Mouse (Mus musculus) hindbrain, embryonic 16.5 days (tissue): Measurements from ENCODE around the gene Btbd1. TPM values are rescaled to one million over a fixed set of nuclear protein-coding genes. Genes with fewer than 3 reads are reported as not detected.
A peak's percentile ranks its signal among the peaks of the same experiment; 100 is the strongest.

ENCODE experiments used
- ATAC-seq: fragments of 200-750 bp; cut with Nextera tagmentation; 2 replicates; pipeline ENCODE4 v1.8.0; 2017; ENCODE audit warnings: moderate TSS enrichment, moderate library complexity
- H3K27ac ChIP-seq: fragments of 300-500 bp; sonication (generic); 2 replicates; pipeline ENCODE4 v1.5.1; 2014; ENCODE audit warnings: low read depth, mild to moderate bottlenecking, control low read depth, low read length, moderate library complexity
- H3K27me3 ChIP-seq: fragments of 300-500 bp; sonication (generic); replicated peaks from 2 replicates; pipeline ENCODE4 v1.6.1; 2014; ENCODE audit warnings: low read length; ENCODE audit not compliant: control insufficient read depth, insufficient read depth
- H3K36me3 ChIP-seq: fragments of 300-500 bp; sonication (generic); 2 replicates; pipeline ENCODE4 v1.6.1; 2014; ENCODE audit warnings: mild to moderate bottlenecking, low read length, moderate library complexity, mixed read lengths; ENCODE audit not compliant: control insufficient read depth, insufficient read depth
- H3K4me1 ChIP-seq: fragments of 300-500 bp; sonication (generic); 2 replicates; pipeline ENCODE4 v1.6.1; 2014; ENCODE audit warnings: low read depth, low read length; ENCODE audit not compliant: control insufficient read depth, insufficient read depth
- H3K4me2 ChIP-seq: fragments of 300-500 bp; sonication (generic); 2 replicates; pipeline ENCODE4 v1.6.1; 2014; ENCODE audit warnings: mild to moderate bottlenecking, low read length, control low read depth, moderate library complexity
- H3K4me3 ChIP-seq: fragments of 300-500 bp; sonication (generic); 2 replicates; pipeline ENCODE4 v1.5.1; 2014; ENCODE audit warnings: mild to moderate bottlenecking, low read length, control low read depth, moderate library complexity
- H3K9ac ChIP-seq: fragments of 300-500 bp; sonication (generic); 2 replicates; pipeline ENCODE4 v1.6.1; 2014; ENCODE audit warnings: low read depth, mild to moderate bottlenecking, control low read depth, low read length, moderate library complexity
- H3K9me3 ChIP-seq: fragments of 300-500 bp; sonication (generic); 2 replicates; pipeline ENCODE4 v1.6.1; 2014; ENCODE audit warnings: mild to moderate bottlenecking, low read length, moderate library complexity; ENCODE audit not compliant: control insufficient read depth
- WGBS: fragments of 180-500 bp; shearing (Covaris S2); extraction: QIAGEN DNeasy Blood & Tissue Kit; methylation state at CpG from one replicate; pipeline ENCODE4 v1.1.7; 2014; 5-methylcytosine and 5-hydroxymethylcytosine counted together
- polyA plus RNA-seq: library from polyadenylated mRNA; unstranded; fragments of >200 nt; fragmentation: Nextera tagmentation; extraction: Ambion mirVana; gene quantifications from 2 replicates; pipeline ENCODE4 v1.2.1, GENCODE M21; 2015

The Btbd1 gene
- polyA plus RNA-seq, 1 experiment from 2014 or later: 80.6 TPM

DNA sequence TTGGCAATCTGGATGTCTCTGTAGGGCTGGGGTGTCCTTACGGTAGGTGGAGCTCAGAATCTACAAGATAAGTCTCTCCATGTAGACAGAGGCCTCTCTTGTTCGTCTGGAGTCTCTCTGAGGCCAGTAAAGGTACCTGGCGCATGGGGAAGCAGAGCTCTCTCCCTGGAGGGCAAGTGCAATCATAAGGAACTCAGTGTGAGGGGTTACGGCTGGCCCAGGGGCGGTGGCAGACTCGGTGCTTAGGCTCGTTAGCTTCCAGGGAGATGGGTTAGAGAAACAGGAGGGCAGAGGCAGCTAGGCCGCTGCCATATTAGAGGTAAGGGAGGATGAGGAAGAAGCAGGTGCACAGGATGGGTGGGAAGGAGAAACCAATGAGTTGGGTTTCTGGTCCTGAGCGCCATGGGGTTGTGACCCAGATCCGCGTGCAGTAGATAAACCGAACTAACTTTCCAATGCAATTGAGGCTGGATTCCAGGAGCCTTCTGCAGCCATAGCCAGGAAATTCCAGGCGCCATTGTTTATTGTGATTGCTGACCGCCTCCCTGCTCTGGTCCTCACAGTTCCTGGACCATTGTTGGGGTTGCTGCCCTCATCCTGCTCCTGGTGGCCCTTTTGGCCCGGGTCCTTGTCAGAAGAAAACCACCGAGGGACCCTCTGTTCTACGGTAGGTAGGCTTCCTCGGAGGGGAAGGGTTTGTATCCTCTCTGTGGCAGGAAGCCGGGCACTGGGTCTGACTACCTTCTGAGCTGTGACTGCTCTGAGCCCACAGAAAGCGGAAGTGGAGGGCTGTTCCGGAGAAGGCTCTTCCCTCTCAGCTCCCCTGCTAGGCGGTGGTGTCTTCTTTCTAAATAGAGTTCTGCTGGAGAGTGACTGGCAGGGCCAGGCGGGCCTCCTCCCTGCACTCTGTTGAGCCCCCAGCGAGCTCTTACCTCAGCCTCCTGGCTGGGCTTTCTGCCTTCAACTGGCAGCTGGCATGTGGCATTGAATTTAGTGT is 33.7 kb upstream of the Btbd1 start:
- Histone ChIP-seq H3K4me1 (peaks cover 14% of the 10 kb centered on the region), H3K4me3 (no peak overlapping the region), H3K9me3 (no peaks in the 10 kb centered on the region), H3K27ac (no peak overlapping the region), H3K36me3 (no peaks in the 10 kb centered on the region), H3K9ac (no peak overlapping the region), H3K27me3 (no peaks in the 10 kb centered on the region; the same call in 1 of the 2 replicates), H3K4me2 (no peak overlapping the region)
- ATAC-seq: no peak
- 72% methylated on average over 24 of the region's 24 CpGs for WGBS

- Histone ChIP-seq H3K27ac (no peak overlapping the region), H3K4me1 (peaks cover 14% of the 10 kb centered on the region), H3K9me3 (no peaks in the 10 kb centered on the region), H3K9ac (no peak overlapping the region), H3K36me3 (no peaks in the 10 kb centered on the region), H3K4me2 (no peak overlapping the region), H3K4me3 (no peak overlapping the region), H3K27me3 (peaks cover 4% of the 10 kb centered on the region)
- 69% methylated on average over 4 of the region's 4 CpGs for WGBS
- no peak for ATAC-seq
Observed at GRCm38 (mm10) chr7:81861921-81862320, 32.7 kb upstream of the Btbd1 start.

DNA sequence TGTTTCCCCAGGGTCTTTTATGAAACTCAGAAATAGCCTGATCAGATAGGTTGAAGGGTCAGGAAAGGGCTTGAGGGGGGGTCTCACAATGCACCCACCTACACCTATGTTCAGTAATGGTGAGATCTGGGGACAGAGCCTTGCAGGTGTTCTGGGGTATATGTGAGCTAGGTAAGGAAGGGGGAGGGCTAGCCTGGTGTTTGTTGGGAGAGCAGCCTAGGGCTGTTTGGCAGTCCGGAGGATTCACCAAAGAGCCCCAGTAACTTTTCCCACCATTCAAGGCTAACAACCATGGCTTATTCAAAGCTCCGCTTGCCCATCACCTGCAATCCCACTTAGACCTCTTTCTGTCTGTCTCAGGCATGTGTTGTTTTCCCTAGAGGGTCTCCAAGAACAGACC is 32.2 kb upstream of the Btbd1 start:
- H3K9me3 ChIP-seq: no peaks in the 10 kb centered on the region
- no peak for ATAC-seq
- H3K4me1 ChIP-seq: peaks cover 14% of the 10 kb centered on the region
- H3K4me3 ChIP-seq: no peak overlapping the region
- peaks cover 4% of the 10 kb centered on the region for H3K27me3 ChIP-seq
- no peak overlapping the region for H3K4me2 ChIP-seq
- WGBS: 76% methylated on average over 2 of the region's 2 CpGs
- H3K27ac ChIP-seq: no peak overlapping the region
- no peaks in the 10 kb centered on the region for H3K36me3 ChIP-seq
- no peak overlapping the region for H3K9ac ChIP-seq

- Histone ChIP-seq H3K9me3 (no peaks in the 10 kb centered on the region), H3K4me1 (peaks cover 14% of the 10 kb centered on the region), H3K36me3 (no peaks in the 10 kb centered on the region), H3K27me3 (peaks cover 4% of the 10 kb centered on the region), H3K27ac (no peak overlapping the region), H3K9ac (no peak overlapping the region), H3K4me2 (no peak overlapping the region), H3K4me3 (no peak overlapping the region)
- 73% methylated on average over 5 of the region's 5 CpGs for WGBS
- ATAC-seq: no peak
Observed at GRCm38 (mm10) chr7:81860996-81861395, 31.8 kb upstream of the Btbd1 start.

GRCm38 (mm10) chr7:81860071-81860470 is 30.8 kb upstream of the Btbd1 start:
- Histone ChIP-seq H3K9ac (peak overlapping the region; percentile 8; the same call in 1 of the 2 replicates), H3K4me2 (peak overlapping the region; percentile 96), H3K36me3 (no peaks in the 10 kb centered on the region), H3K4me1 (peaks cover 14% of the 10 kb centered on the region), H3K27me3 (peaks cover 4% of the 10 kb centered on the region), H3K4me3 (peak overlapping the region; percentile 69), H3K9me3 (no peaks in the 10 kb centered on the region), H3K27ac (no peak overlapping the region)
- ATAC-seq: peak; percentile 21; the same call in 1 of the 2 replicates
- WGBS: 52% methylated on average over 11 of the region's 11 CpGs

DNA sequence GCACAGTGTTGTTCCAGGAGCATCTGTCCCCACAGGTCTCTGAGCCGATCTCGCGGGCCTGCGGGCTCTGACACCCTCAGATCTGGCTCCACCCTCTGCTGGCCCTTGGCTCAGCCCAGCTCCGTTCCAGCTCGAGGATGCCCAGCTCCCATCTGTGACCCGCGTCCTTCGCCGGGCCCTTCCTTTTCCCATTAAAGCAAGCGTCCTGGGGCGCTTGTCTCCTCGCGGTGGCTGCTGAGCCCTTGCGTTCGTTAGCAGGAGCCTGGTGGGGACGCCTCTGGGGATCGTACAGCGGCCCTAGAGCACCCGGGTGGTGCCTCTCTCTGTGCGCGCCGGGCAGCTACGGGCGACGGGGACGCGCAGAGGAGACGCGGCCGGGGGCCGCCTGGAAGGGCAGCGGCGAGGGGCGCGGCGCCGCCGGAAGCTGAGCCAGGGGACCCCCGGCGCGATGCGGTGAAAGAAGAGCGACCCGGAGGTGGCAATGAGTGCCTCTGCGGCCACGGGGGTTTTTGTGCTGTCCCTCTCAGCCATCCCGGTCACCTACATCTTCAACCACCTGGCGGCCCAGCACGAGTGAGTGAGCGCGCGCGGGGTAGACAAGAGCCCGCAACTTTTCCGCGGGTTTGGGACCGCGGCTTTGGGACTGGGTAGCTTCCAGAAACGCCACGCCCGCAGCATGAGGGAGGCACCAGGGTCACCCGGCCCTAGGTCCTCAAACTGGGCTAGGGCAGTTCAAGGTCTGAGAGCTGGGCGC is 29.9 kb upstream of the Btbd1 start, which contains the start of gene Tm6sf1:
TSS of gene Tm6sf1 (plus strand) at position 34 of the 754 bp plus-strand sequence.
- Histone ChIP-seq H3K9ac (peak within 1 kb of the TSS; percentile 78), H3K36me3 (no peaks in the 10 kb centered on the region), H3K27ac (peak within 1 kb of the TSS; percentile 41), H3K27me3 (peaks cover 4% of the 10 kb centered on the region), H3K4me1 (peaks cover 19% of the 10 kb centered on the region), H3K4me3 (peak within 1 kb of the TSS; percentile 69), H3K4me2 (peak within 1 kb of the TSS; percentile 96), H3K9me3 (no peaks in the 10 kb centered on the region)
- 1% methylated on average over 50 of the region's 64 CpGs for WGBS
- peak; percentile 81 for ATAC-seq

DNA sequence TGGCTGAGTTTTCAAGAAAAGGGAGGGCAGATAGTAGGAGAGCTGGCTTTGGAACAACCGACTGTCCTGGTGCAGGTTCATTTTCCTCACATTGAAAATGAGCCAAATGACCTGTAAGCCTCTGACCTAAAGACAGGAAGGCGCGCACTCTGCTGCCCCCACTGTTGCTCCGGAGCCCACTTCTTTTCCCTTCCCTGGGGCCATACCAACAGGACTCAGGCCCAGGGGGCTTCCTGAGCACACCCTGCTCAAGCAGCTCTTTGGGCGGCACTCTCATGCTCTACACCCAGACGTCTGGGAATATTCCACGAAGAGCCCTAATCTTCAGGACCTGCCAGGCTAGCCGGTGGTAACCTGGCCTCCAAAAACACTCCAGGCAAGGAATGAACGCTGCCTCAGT is 29.0 kb upstream of the Btbd1 start:
- Histone ChIP-seq H3K4me1 (peaks cover 19% of the 10 kb centered on the region), H3K4me3 (peak overlapping the region; percentile 69), H3K27me3 (peaks cover 4% of the 10 kb centered on the region), H3K4me2 (peak overlapping the region; percentile 96), H3K36me3 (no peaks in the 10 kb centered on the region), H3K27ac (no peak overlapping the region), H3K9me3 (no peaks in the 10 kb centered on the region), H3K9ac (no peak overlapping the region)
- 10% methylated on average over 9 of the region's 9 CpGs for WGBS
- no peak for ATAC-seq

- Histone ChIP-seq H3K9me3 (no peaks in the 10 kb centered on the region), H3K36me3 (no peaks in the 10 kb centered on the region), H3K9ac (no peak overlapping the region), H3K4me3 (no peak overlapping the region), H3K27me3 (peaks cover 4% of the 10 kb centered on the region), H3K27ac (no peak overlapping the region), H3K4me1 (peaks cover 19% of the 10 kb centered on the region), H3K4me2 (no peak overlapping the region)
- ATAC-seq: no peak
- 75% methylated on average over 4 of the region's 4 CpGs for WGBS
Observed at GRCm38 (mm10) chr7:81856221-81856620, 27.0 kb upstream of the Btbd1 start.

DNA sequence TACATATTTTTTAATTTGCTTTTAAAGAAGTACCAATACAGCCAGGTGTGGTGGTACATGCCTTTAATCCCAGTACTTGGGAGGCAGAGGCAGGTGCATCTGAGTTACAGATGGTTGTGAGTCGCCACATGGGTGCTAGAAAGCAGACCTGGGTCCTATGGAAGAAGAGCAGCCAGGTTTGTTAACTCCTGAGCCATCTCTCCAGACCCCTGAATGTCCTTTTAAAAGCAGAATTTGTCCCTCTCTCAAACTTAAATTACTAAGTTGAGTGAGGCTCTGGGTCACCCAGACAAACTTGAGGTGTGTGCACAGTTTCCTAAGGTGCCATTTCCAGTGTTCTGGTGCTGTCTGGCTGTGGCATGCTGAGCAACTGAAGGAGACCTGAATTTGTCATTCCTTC is 26.5 kb upstream of the Btbd1 start, which contains the start of gene Gm10160:
TSS of gene Gm10160 (minus strand) at position 101 of the 400 bp plus-strand sequence.
- peaks cover 19% of the 10 kb centered on the region for H3K4me1 ChIP-seq
- H3K27me3 ChIP-seq: peaks cover 4% of the 10 kb centered on the region
- no peak within 1 kb of the TSS for H3K9ac ChIP-seq
- no peak within 1 kb of the TSS for H3K4me2 ChIP-seq
- 67% methylated on average over 1 of the region's 1 CpGs for WGBS
- H3K27ac ChIP-seq: no peak within 1 kb of the TSS
- H3K9me3 ChIP-seq: no peaks in the 10 kb centered on the region
- no peak within 1 kb of the TSS for H3K4me3 ChIP-seq
- no peaks in the 10 kb centered on the region for H3K36me3 ChIP-seq
- no peak for ATAC-seq
